ENCODE assay signal across 15 mouse cellular contexts in genomic region chr14:20893815-20894214, GRCm38 (mm10). TPM values are rescaled to one million over a fixed set of nuclear protein-coding genes. Genes with fewer than 3 reads are reported as not detected.
A peak's percentile ranks its signal among the peaks of the same experiment; 100 is the strongest.
DNase-seq lines count a peak whose midpoint lies in the region; ATAC-seq and TF ChIP-seq lines count a peak whose summit lies in the region.
"Had no signal": no experiment of that assay in that cellular context is flagged by ENCODE, and none has a peak within 500 bp of the region (broad histone marks: within the 10 kb centered on the region; RNA-seq: fewer than 3 reads in every experiment).

No protein-coding gene starts in this region.

- TF ChIP-seq POLR2A in lung, adult 2 months (IDR thresholded peaks at IDR 0.05; ENCODE audit: borderline replicate concordance, extremely low read depth, low read depth, low read length): no peak

- no peaks in the 10 kb centered on the region for H3K9me3 ChIP-seq in lung, embryonic 14.5 days (ENCODE audit: low read depth, low read length)
- no peaks in the 10 kb centered on the region for H3K9me3 ChIP-seq in stomach, postnatal 0 days (ENCODE audit: control insufficient read depth, low read length)
- H3K9me3 ChIP-seq: G1E; limb, embryonic 13.5 days; midbrain, embryonic 10.5 days had no signal

- no peaks in the 10 kb centered on the region for H3K36me3 ChIP-seq in lung, embryonic 14.5 days (ENCODE audit: insufficient read depth)
- H3K36me3 ChIP-seq in stomach, postnatal 0 days (ENCODE audit: control insufficient read depth, insufficient read depth, low read length): no peaks in the 10 kb centered on the region
- H3K36me3 ChIP-seq: G1E; limb, embryonic 13.5 days; midbrain, embryonic 10.5 days had no signal

- no peak overlapping the region for H3K4me2 ChIP-seq in lung, embryonic 14.5 days
- H3K4me2 ChIP-seq in stomach, postnatal 0 days (replicated peaks; ENCODE audit: low read depth): no peak overlapping the region
- H3K4me2 ChIP-seq: limb, embryonic 13.5 days had no signal

- no peak for DNase-seq in frontal cortex, postnatal 25 days (ENCODE audit: low spot score in 2 of 2)
- DNase-seq in lung, embryonic 14.5 days: peak; percentile 58
- no peak for DNase-seq in lung, adult 2 months
- DNase-seq in heart, postnatal 25 days (ENCODE audit: low spot score): peak; percentile 14
- no peak for DNase-seq in stomach, postnatal 0 days (ENCODE audit: low spot score)
- DNase-seq in retina, embryonic 14.5 days (ENCODE audit: low spot score): no peak
- DNase-seq in thymus, postnatal 4 days: no peak
- DNase-seq: adrenal gland, adult 8-10 months; cerebellum, adult 18-20 months had no signal

- no peak overlapping the region for H3K9ac ChIP-seq in lung, embryonic 14.5 days
- H3K9ac ChIP-seq in stomach, postnatal 0 days (ENCODE audit: low read length): no peak overlapping the region
- H3K9ac ChIP-seq: limb, embryonic 13.5 days had no signal

- H3K27me3 ChIP-seq in lung, embryonic 14.5 days (ENCODE audit: insufficient read depth, low read length): no peaks in the 10 kb centered on the region
- no peaks in the 10 kb centered on the region for H3K27me3 ChIP-seq in stomach, postnatal 0 days (ENCODE audit: control insufficient read depth, insufficient read depth, low read length)
- H3K27me3 ChIP-seq: limb, embryonic 13.5 days had no signal

- WGBS in lung, embryonic 14.5 days: 48% methylated on average over 4 of the region's 4 CpGs
- WGBS in lung, adult 2 months: 38% methylated on average over 4 of the region's 4 CpGs
- WGBS in stomach, postnatal 0 days: 25% methylated on average over 4 of the region's 4 CpGs

- intact Hi-C loops in heart, postnatal 25 days (cut with DNase I): loop anchor here (5.0 kb wide), 1 partner anchor 93 kb away; no protein-coding TSS in a partner anchor

- no peak for TF ChIP-seq EP300 in stomach, postnatal 0 days (optimal IDR thresholded peaks at IDR 0.05)

- peak overlapping the region; percentile 70; the same call in 1 of the 2 replicates for H3K27ac ChIP-seq in lung, embryonic 14.5 days (ENCODE audit: low read depth)
- H3K27ac ChIP-seq in stomach, postnatal 0 days (replicated peaks): peak overlapping the region; percentile 80
- H3K27ac ChIP-seq: limb, embryonic 13.5 days; midbrain, embryonic 10.5 days had no signal

- 0 out of 2 replicates have a peak, but pooled peaks cover 6% of the 10 kb centered on the region for H3K4me1 ChIP-seq in lung, embryonic 14.5 days (ENCODE audit: insufficient read depth)
- peaks cover 2% of the 10 kb centered on the region; the same call in 1 of the 2 replicates for H3K4me1 ChIP-seq in lung, adult 2 months (ENCODE audit: control insufficient read depth, insufficient read depth, low read length)
- H3K4me1 ChIP-seq in stomach, postnatal 0 days (replicated peaks; ENCODE audit: control insufficient read depth, insufficient read depth): no peaks in the 10 kb centered on the region

- H3K4me3 ChIP-seq in lung, embryonic 14.5 days (ENCODE audit: low read depth, low read length): no peak overlapping the region
- H3K4me3 ChIP-seq in lung, adult 2 months (replicated peaks; ENCODE audit: extremely low read depth, low read depth, low read length): no peak overlapping the region
- H3K4me3 ChIP-seq in stomach, postnatal 0 days (ENCODE audit: low read depth, low read length): no peak overlapping the region
- H3K4me3 ChIP-seq: layer of hippocampus, adult 2 months; limb, embryonic 13.5 days; midbrain, embryonic 10.5 days had no signal

- TF ChIP-seq CTCF in lung, embryonic 14.5 days (IDR thresholded peaks at IDR 0.05; ENCODE audit: low read depth): no peak
- TF ChIP-seq CTCF in lung, adult 2 months (IDR thresholded peaks at IDR 0.05; ENCODE audit: insufficient read depth, low read length): no peak
- no peak for TF ChIP-seq CTCF in stomach, postnatal 0 days (IDR thresholded peaks at IDR 0.05; ENCODE audit: low read depth)

- ATAC-seq in frontal cortex, adult (ENCODE audit: low TSS enrichment): peak; percentile 54; the same call in 1 of the 2 replicates
- ATAC-seq in lung, embryonic 14.5 days (ENCODE audit: insufficient read depth): no peak; the same call in 1 of the 2 replicates
- no peak; the same call in 1 of the 2 replicates for ATAC-seq in stomach, postnatal 0 days (ENCODE audit: low FRiP score, low TSS enrichment)
- ATAC-seq: forebrain, embryonic 14.5 days had no signal

RNA-seq across cellular contexts. Expression of gene Vcl, which starts 35.4 kb away (rescaled TPM):
- polyA plus RNA-seq in lung, embryonic 14.5 days (2014; fragmentation: Nextera tagmentation; extraction: Ambion mirVana): 64.3 and 69.5 TPM in 2 replicates
- 96.8 and 144 TPM in 2 replicates for polyA plus RNA-seq in lung, adult 2 months (2012; rRNA removed)
- total RNA-seq in heart, postnatal 25 days (2021): 100 to 1,000 TPM; 126 to 132 TPM
- polyA plus RNA-seq in stomach, postnatal 0 days (2015; fragmentation: Nextera tagmentation; extraction: Ambion mirVana): 52.0 and 54.5 TPM in 2 replicates

RNA-seq across cellular contexts. Expression of gene Plau, which starts 57.4 kb away (rescaled TPM):
- 0.99 TPM in 2 replicates for polyA plus RNA-seq in lung, embryonic 14.5 days (2014; fragmentation: Nextera tagmentation; extraction: Ambion mirVana)
- 2.2 and 6.1 TPM in 2 replicates for polyA plus RNA-seq in lung, adult 2 months (2012; rRNA removed)
- 1 to 10 TPM; 4.5 to 4.6 TPM for total RNA-seq in heart, postnatal 25 days (2021)
- 2.1 and 3.1 TPM in 2 replicates for polyA plus RNA-seq in stomach, postnatal 0 days (2015; fragmentation: Nextera tagmentation; extraction: Ambion mirVana)
- polyA plus RNA-seq: G1E had no signal

Comparison
In these comparisons a context has a peak if more than half of its experiments do, and no peak if none do; other contexts are left out.
1. DNase-seq: peak in lung, embryonic 14.5 days (single experiment) and heart, postnatal 25 days (single experiment); none in frontal cortex, postnatal 25 days (0 of 2), lung, adult 2 months (single experiment), stomach, postnatal 0 days (single experiment), retina, embryonic 14.5 days (single experiment) and thymus, postnatal 4 days (single experiment).